Mouse (Mus musculus) G1E (cell line): ENCODE data around the gene Higd1a.

Source experiments
- CTCF ChIP-seq: IDR thresholded peaks from 2 replicates; pipeline ENCODE4 v1.5.1; 2012; ENCODE audit warnings: low read depth, low read length, inconsistent platforms, mixed read lengths
- GATA1 ChIP-seq: IDR thresholded peaks from 2 replicates; pipeline ENCODE4 v1.6.1; 2012; ENCODE audit warnings: borderline replicate concordance, low read length, inconsistent platforms, mixed read lengths

GRCm38 (mm10) chr9:121815183-121815582, 43.0 kb downstream of the Higd1a start:
- TF ChIP-seq CTCF (no peak), GATA1 (no peak)
